Mouse (Mus musculus): ENCODE results near the gene Cyp2b23.
"Not testable (repeated sequence)": the region's sequence is repeated elsewhere in the genome, so short reads cannot be mapped to it uniquely, and the experiment has no call there.

Gene Cyp2b23

GRCm38 (mm10) chr7:26686337-26686736 is at the start of gene Cyp2b23:
TSS of gene Cyp2b23 (minus strand) at chr7:26686437.
- in situ Hi-C loops (cut with MboI; ENCODE audit: unreplicated experiment in 2 of 2) = no loop called here

- in situ Hi-C loops (cut with MboI; ENCODE audit: unreplicated experiment in 2 of 2) = no loop called here
Observed at GRCm38 (mm10) chr7:26711061-26711460, 24.8 kb upstream of the Cyp2b23 start.

DNA sequence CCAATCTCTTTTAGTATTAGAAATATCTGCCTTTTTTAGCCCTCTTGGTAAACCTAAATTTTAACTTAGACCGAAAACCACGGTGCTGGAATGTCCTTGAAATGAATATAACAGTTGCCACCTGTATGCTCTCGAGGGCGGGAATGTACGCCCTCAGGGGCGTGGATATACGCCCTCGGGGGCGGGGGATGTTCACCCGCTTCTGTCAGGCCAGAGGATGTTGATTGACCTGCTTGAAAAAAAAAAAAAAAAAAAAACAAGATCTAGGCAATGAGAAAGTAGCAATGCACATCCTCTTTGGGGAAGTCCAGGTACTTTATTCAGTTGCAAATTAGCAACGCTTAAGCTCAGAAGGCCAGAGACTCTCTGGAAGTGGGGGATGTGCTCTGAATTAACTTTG is 20.8 kb upstream of the Cyp2b23 start:
- in situ Hi-C loops (cut with MboI; ENCODE audit: unreplicated experiment in 2 of 2) = no loop called here

DNA sequence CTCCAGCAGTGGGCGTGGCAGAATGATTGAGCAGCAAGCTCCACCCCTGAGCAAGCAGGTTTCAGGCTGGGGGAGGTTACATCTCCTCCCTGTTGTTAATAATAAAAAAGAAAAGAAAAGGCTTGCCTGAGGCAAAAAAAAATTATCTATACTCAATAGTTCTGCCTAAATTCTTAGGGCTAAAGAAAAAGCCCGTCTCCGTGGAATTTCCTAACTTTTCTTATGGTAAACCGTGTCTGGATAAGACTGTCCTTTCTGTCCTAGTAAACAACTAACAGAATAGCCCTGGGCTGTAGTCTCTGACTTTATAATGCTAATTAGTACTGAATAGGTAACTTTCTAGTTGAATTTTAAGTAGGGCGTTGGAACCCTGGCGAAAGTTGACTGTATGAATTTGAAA is 20.0 kb upstream of the Cyp2b23 start:
- in situ Hi-C loops (cut with MboI; ENCODE audit: unreplicated experiment in 2 of 2) = not testable (repeated sequence)

GRCm38 (mm10) chr7:26700151-26700550 is 13.9 kb upstream of the Cyp2b23 start:
- in situ Hi-C loops (cut with MboI; ENCODE audit: unreplicated experiment in 2 of 2) = no loop called here

- in situ Hi-C loops (cut with MboI; ENCODE audit: unreplicated experiment in 2 of 2) = no loop called here
Observed at GRCm38 (mm10) chr7:26685713-26686112, 524 bp downstream of the Cyp2b23 start.

DNA sequence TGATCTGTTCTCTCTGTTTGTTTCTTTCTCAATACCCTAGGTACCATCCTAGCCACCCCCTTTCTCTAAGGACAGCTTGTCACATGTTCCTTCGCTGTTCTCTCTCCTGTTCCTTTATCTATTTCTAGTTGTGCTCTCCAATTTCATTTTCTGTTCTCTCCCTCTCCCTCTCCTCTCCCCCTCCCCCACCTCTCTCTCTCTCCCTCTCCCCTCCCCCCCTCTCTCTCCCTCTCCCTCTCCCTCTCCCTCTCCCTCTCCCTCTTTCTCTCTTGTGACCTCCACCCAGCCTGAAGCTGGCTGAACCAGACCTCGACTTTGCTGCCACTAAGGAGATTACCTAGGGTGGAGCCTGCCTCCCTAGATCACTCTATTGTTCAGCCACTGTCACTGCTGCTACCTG is 18.8 kb downstream of the Cyp2b23 start:
- in situ Hi-C loops (cut with MboI; ENCODE audit: unreplicated experiment in 2 of 2) = not testable (repeated sequence)

DNA sequence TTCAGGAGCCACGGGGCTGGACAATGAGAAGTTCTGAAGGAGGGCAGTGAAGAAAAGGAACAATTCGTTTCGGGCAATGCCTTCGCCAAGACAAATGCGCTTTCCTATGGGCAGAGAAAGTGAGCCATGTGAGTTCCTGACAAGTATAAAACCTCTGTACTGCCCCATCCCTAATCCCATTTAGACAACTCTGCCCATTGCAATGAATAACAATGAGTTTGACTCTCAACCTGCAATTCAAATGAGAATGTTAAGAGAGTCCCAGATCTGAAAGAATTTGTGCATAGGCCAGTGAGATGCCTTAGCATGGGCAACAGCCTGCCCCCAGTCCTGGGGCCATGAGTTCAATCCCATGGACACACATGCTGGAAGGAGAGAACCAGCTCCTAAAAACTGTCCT is 20.2 kb downstream of the Cyp2b23 start:
- in situ Hi-C loops (cut with MboI; ENCODE audit: unreplicated experiment in 2 of 2) = no loop called here

- in situ Hi-C loops (cut with MboI; ENCODE audit: unreplicated experiment in 2 of 2) = not testable (repeated sequence)
Observed at GRCm38 (mm10) chr7:26618364-26618763, 67.9 kb downstream of the Cyp2b23 start, which contains the start of gene Vmn1r185. TSS of gene Vmn1r185 (minus strand) at chr7:26618464.
